8 mouse cellular contexts compared by ENCODE assay signal in the genomic region with DNA sequence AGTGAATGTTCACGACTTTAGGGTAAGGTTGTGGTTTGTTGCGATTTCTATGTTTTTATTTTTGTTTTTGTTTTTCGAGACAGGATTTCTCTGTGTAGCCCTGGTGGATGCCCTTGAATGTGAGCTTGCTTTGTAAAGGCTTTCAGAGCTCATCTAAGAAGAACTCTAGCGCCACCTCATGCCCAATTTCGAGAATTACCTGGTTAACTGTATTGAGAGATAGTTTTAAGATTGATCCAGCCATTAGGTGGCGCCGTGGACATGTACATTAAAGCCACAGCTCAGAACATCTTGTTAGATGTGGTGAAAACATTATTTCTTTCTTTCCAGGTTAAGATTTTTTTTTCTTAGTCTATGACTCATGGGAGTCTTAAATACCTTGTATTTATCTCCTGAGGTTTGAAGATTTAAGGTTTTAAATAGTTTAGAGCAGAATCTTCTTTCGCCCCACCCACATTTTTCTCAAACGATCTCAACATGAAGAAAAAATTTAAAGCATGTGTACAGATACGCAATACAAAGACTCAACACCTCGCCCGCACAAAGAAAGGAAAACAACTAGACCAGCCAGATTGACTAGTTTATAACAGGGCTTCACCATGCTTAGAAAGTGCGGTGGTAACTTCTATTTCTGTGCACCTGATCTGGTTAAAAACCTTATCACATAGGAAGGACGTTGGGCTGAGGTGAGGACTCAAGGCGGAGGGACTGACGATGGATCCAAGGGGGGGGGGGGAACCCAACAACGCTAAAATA. TPM values are rescaled to one million over a fixed set of nuclear protein-coding genes. Genes with fewer than 3 reads are reported as not detected.
DNase-seq lines count a peak whose midpoint lies in the region; ATAC-seq and TF ChIP-seq lines count a peak whose summit lies in the region.

No protein-coding gene starts in this region.

- WGBS in hindbrain, embryonic 13.5 days, result 41% methylated on average over 17 of the region's 17 CpGs

- peak; percentile 100 for DNase-seq in Patski (ENCODE audit: low read depth, low spot score)
- DNase-seq in cerebellum, postnatal 14 days, result peak; percentile 96 to 98
- DNase-seq in frontal cortex, postnatal 25 days (ENCODE audit: low spot score in 2 of 2), result peak; percentile 90 to 97
- peak; percentile 93 to 98 for DNase-seq in layer of hippocampus, postnatal 14 days (ENCODE audit: low spot score in 2 of 2)
- peak; percentile 96 for DNase-seq in lung, postnatal 10 days
- DNase-seq in retina, embryonic 14.5 days (ENCODE audit: low spot score), result peak; percentile 100
- DNase-seq in urinary bladder, postnatal 10 days (ENCODE audit: low spot score), result peak; percentile 62

- in situ Hi-C loops in Patski (cut with MboI; ENCODE audit: low pct_unique_long_range_greater_than_20kb), result loop anchor here (5.0 to 25.0 kb wide), 3 partner anchors 329 to 1069 kb away; no protein-coding TSS in a partner anchor

- ATAC-seq in Patski, result peak; percentile 88
- peak; percentile 85 for ATAC-seq in hindbrain, embryonic 13.5 days (ENCODE audit: low FRiP score)

- H3K4me3 ChIP-seq in hindbrain, embryonic 13.5 days, result no peak overlapping the region

- no peak overlapping the region for H3K4me2 ChIP-seq in hindbrain, embryonic 13.5 days

- no peaks in the 10 kb centered on the region for H3K36me3 ChIP-seq in hindbrain, embryonic 13.5 days

- TF ChIP-seq CTCF in Patski (IDR thresholded peaks at IDR 0.05), result peak; percentile 99

- H3K27me3 ChIP-seq in Patski, result no peaks in the 10 kb centered on the region
- H3K27me3 ChIP-seq in hindbrain, embryonic 13.5 days, result no peaks in the 10 kb centered on the region

- CTCF ChIA-PET in Patski (lab: Charles Lee), result interaction anchor here (0.6 to 1.9 kb wide), 42 partner anchors 10 to 451 kb away, joined by 3 to 31 read pairs (median 3); partner anchors contain the start of genes Bdh2, Cisd2 and Manba

- no peak overlapping the region for H3K27ac ChIP-seq in hindbrain, embryonic 13.5 days

- no peaks in the 10 kb centered on the region; the same call in 1 of the 2 replicates for H3K4me1 ChIP-seq in hindbrain, embryonic 13.5 days (replicated peaks)

- no peaks in the 10 kb centered on the region for H3K9me3 ChIP-seq in hindbrain, embryonic 13.5 days

- H3K9ac ChIP-seq in hindbrain, embryonic 13.5 days, result no peak overlapping the region

- POLR2A ChIA-PET in Patski (lab: Charles Lee), result no interaction called here

RNA-seq across cellular contexts. Expression of gene Nfkb1, which starts 40.1 kb away (rescaled TPM):
- 151 TPM for polyA plus RNA-seq in Patski (2021)
- polyA plus RNA-seq in hindbrain, embryonic 13.5 days (2015; fragmentation: Nextera tagmentation; extraction: Ambion mirVana), result 8.0 and 8.2 TPM in 2 replicates
- total RNA-seq in layer of hippocampus, postnatal 14 days (2021), result 10 to 100 TPM; 23.0 to 23.2 TPM

Comparison
In these comparisons a context has a peak if more than half of its experiments do, and no peak if none do; other contexts are left out.
1. RNA of gene Nfkb1, which starts 40.1 kb away (polyA plus RNA-seq): 151 TPM in Patski (single experiment); 8.0 to 8.2 TPM in hindbrain, embryonic 13.5 days; every median in the first group is over 10 times any median in the second.
2. Peak in every context shown above with its lines, with median percentiles within 50 percentile points of each other: DNase-seq.